Mouse (Mus musculus) liver, embryonic 14.5 days (tissue): ENCODE measurements around the gene Pcnx2.

Source experiments
- CTCF ChIP-seq: IDR thresholded peaks from 2 replicates; pipeline ENCODE4 v1.5.1; 2016; ENCODE audit warnings: antibody characterized with exemption, low read depth, control low read depth
- EP300 ChIP-seq: IDR thresholded peaks from 2 replicates; pipeline ENCODE4 v1.6.1; 2016; ENCODE audit warnings: antibody characterized with exemption, low read depth

DNA sequence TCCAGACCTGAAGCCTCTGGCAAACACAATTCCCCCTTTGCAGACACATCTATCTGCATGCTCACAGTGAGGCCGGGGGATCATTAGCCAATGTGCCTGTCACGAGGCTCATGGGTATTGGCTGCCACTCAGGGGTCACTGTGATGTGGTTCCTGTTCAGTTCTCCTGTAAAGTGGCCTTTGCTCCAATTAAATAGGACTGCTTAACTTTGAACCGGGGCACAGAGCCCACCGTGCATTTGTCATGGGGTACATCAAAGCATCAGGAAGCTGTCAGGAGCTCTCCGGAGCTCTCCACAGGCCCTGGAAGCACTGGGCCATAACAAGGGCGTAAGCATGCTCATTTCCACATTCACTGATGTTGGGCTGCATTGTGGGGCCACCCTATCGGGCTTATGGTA, 181.5 kb downstream of the Pcnx2 start:
- TF ChIP-seq CTCF (no peak), EP300 (no peak)
